ENCODE assay signal across 11 mouse cellular contexts in genomic region chr11:32551579-32552297, GRCm38 (mm10). TPM values are rescaled to one million over a fixed set of nuclear protein-coding genes. Genes with fewer than 3 reads are reported as not detected.
A peak's percentile ranks its signal among the peaks of the same experiment; 100 is the strongest.
DNase-seq lines count a peak whose midpoint lies in the region; ATAC-seq and TF ChIP-seq lines count a peak whose summit lies in the region.
"Had no signal": no experiment of that assay in that cellular context is flagged by ENCODE, and none has a peak within 500 bp of the region (broad histone marks: within the 10 kb centered on the region; RNA-seq: fewer than 3 reads in every experiment).

No protein-coding gene starts in this region.

- DNase-seq in lung, postnatal 0 days (ENCODE audit: low spot score), result no peak
- peak; percentile 72 for DNase-seq in hindbrain, postnatal 0 days (ENCODE audit: low spot score)
- peak; percentile 75 for DNase-seq in midbrain, postnatal 0 days (ENCODE audit: low spot score)
- no peak for DNase-seq in urinary bladder, postnatal 36 days (ENCODE audit: low spot score in 2 of 2)
- no peak for DNase-seq in kidney, postnatal 25 days
- DNase-seq: cerebellum, adult 2 months; layer of hippocampus, adult 9-11 months; right cerebral cortex, adult 18-20 months had no signal

- no peaks in the 10 kb centered on the region for H3K36me3 ChIP-seq in lung, embryonic 16.5 days (ENCODE audit: control insufficient read depth, insufficient read depth, low read length)
- no peaks in the 10 kb centered on the region for H3K36me3 ChIP-seq in lung, postnatal 0 days (ENCODE audit: insufficient read depth, low read length)
- H3K36me3 ChIP-seq in forebrain, embryonic 12.5 days (replicated peaks), result no peaks in the 10 kb centered on the region
- H3K36me3 ChIP-seq in hindbrain, postnatal 0 days (ENCODE audit: insufficient read depth, low read length), result no peaks in the 10 kb centered on the region
- no peaks in the 10 kb centered on the region for H3K36me3 ChIP-seq in midbrain, postnatal 0 days (ENCODE audit: insufficient read depth, low read length)
- no peaks in the 10 kb centered on the region for H3K36me3 ChIP-seq in kidney, embryonic 16.5 days (ENCODE audit: insufficient read depth, low read length)

- WGBS in lung, embryonic 16.5 days, result 59% methylated on average over 12 of the region's 12 CpGs
- WGBS in lung, postnatal 0 days, result 70% methylated on average over 12 of the region's 12 CpGs
- 57% methylated on average over 12 of the region's 12 CpGs for WGBS in forebrain, embryonic 12.5 days
- 31% methylated on average over 12 of the region's 12 CpGs for WGBS in hindbrain, postnatal 0 days
- WGBS in midbrain, postnatal 0 days, result 58% methylated on average over 12 of the region's 12 CpGs
- WGBS in kidney, embryonic 16.5 days, result 74% methylated on average over 12 of the region's 12 CpGs

- H3K4me1 ChIP-seq in lung, embryonic 16.5 days (replicated peaks; ENCODE audit: control insufficient read depth, insufficient read depth, low read length), result peaks cover 40% of the 10 kb centered on the region
- H3K4me1 ChIP-seq in lung, postnatal 0 days (ENCODE audit: insufficient read depth, low read depth, low read length), result peaks cover 19% of the 10 kb centered on the region; the same call in 1 of the 2 replicates
- H3K4me1 ChIP-seq in forebrain, embryonic 12.5 days, result peaks cover 31% of the 10 kb centered on the region
- H3K4me1 ChIP-seq in hindbrain, postnatal 0 days (ENCODE audit: insufficient read depth, low read length), result peaks cover 13% of the 10 kb centered on the region
- no peaks in the 10 kb centered on the region; the same call in 1 of the 2 replicates for H3K4me1 ChIP-seq in midbrain, postnatal 0 days (ENCODE audit: insufficient read depth, low read length)
- peaks cover 33% of the 10 kb centered on the region for H3K4me1 ChIP-seq in kidney, embryonic 16.5 days (ENCODE audit: insufficient read depth, low read length)

- H3K9me3 ChIP-seq in lung, embryonic 16.5 days (ENCODE audit: control insufficient read depth, low read length), result no peaks in the 10 kb centered on the region
- no peaks in the 10 kb centered on the region for H3K9me3 ChIP-seq in lung, postnatal 0 days (ENCODE audit: low read length)
- H3K9me3 ChIP-seq in forebrain, embryonic 12.5 days, result no peaks in the 10 kb centered on the region
- no peaks in the 10 kb centered on the region for H3K9me3 ChIP-seq in hindbrain, postnatal 0 days (ENCODE audit: low read length)
- H3K9me3 ChIP-seq in midbrain, postnatal 0 days (ENCODE audit: low read length), result no peaks in the 10 kb centered on the region
- no peaks in the 10 kb centered on the region for H3K9me3 ChIP-seq in kidney, embryonic 16.5 days (ENCODE audit: low read length)

- H3K27me3 ChIP-seq in lung, embryonic 16.5 days (ENCODE audit: control insufficient read depth, insufficient read depth, low read depth, low read length), result no peaks in the 10 kb centered on the region
- H3K27me3 ChIP-seq in lung, postnatal 0 days (replicated peaks; ENCODE audit: insufficient read depth, low read length), result no peaks in the 10 kb centered on the region
- no peaks in the 10 kb centered on the region for H3K27me3 ChIP-seq in forebrain, embryonic 12.5 days
- H3K27me3 ChIP-seq in hindbrain, postnatal 0 days (ENCODE audit: insufficient read depth, low read length), result no peaks in the 10 kb centered on the region
- H3K27me3 ChIP-seq in midbrain, postnatal 0 days (ENCODE audit: insufficient read depth, low read length), result no peaks in the 10 kb centered on the region
- H3K27me3 ChIP-seq in kidney, embryonic 16.5 days (ENCODE audit: insufficient read depth, low read length), result no peaks in the 10 kb centered on the region

- H3K4me3 ChIP-seq in lung, embryonic 16.5 days (ENCODE audit: low read length), result no peak overlapping the region
- no peak overlapping the region for H3K4me3 ChIP-seq in lung, postnatal 0 days (ENCODE audit: low read depth, low read length)
- H3K4me3 ChIP-seq in forebrain, embryonic 12.5 days (replicated peaks), result no peak overlapping the region
- H3K4me3 ChIP-seq in hindbrain, postnatal 0 days (ENCODE audit: low read length), result no peak overlapping the region
- no peak overlapping the region for H3K4me3 ChIP-seq in midbrain, postnatal 0 days (ENCODE audit: low read depth, low read length)
- H3K4me3 ChIP-seq in kidney, embryonic 16.5 days (ENCODE audit: low read length), result no peak overlapping the region

- H3K9ac ChIP-seq in lung, embryonic 16.5 days (ENCODE audit: low read length), result no peak overlapping the region
- no peak overlapping the region for H3K9ac ChIP-seq in lung, postnatal 0 days (replicated peaks; ENCODE audit: low read depth)
- no peak overlapping the region for H3K9ac ChIP-seq in forebrain, embryonic 12.5 days
- no peak overlapping the region for H3K9ac ChIP-seq in hindbrain, postnatal 0 days (replicated peaks; ENCODE audit: low read length)
- H3K9ac ChIP-seq in midbrain, postnatal 0 days (replicated peaks; ENCODE audit: low read length, poor library complexity, severe bottlenecking), result no peak overlapping the region
- H3K9ac ChIP-seq in kidney, embryonic 16.5 days (replicated peaks; ENCODE audit: low read length), result no peak overlapping the region

- no peak overlapping the region for H3K4me2 ChIP-seq in lung, embryonic 16.5 days (ENCODE audit: low read depth, low read length)
- no peak overlapping the region for H3K4me2 ChIP-seq in lung, postnatal 0 days (replicated peaks; ENCODE audit: low read depth, low read length)
- no peak overlapping the region for H3K4me2 ChIP-seq in forebrain, embryonic 12.5 days
- no peak overlapping the region for H3K4me2 ChIP-seq in hindbrain, postnatal 0 days (ENCODE audit: low read depth, low read length)
- H3K4me2 ChIP-seq in midbrain, postnatal 0 days (ENCODE audit: low read depth, low read length, poor library complexity, severe bottlenecking), result no peak overlapping the region
- H3K4me2 ChIP-seq in kidney, embryonic 16.5 days (replicated peaks; ENCODE audit: low read depth, low read length), result no peak overlapping the region

- 0 out of 2 replicates have a peak, but pooled peaks have one; percentile 21 for ATAC-seq in lung, embryonic 16.5 days (ENCODE audit: low read depth)
- ATAC-seq in lung, postnatal 0 days, result no peak
- ATAC-seq in forebrain, embryonic 12.5 days (ENCODE audit: low FRiP score), result peak; percentile 39; the same call in 1 of the 2 replicates
- peak; percentile 85 for ATAC-seq in hindbrain, postnatal 0 days
- ATAC-seq in midbrain, postnatal 0 days (ENCODE audit: low FRiP score), result peak; percentile 83
- no peak for ATAC-seq in kidney, embryonic 16.5 days (ENCODE audit: low FRiP score, low TSS enrichment)

- no peak for TF ChIP-seq CTCF in lung, postnatal 0 days (IDR thresholded peaks at IDR 0.05)
- no peak for TF ChIP-seq CTCF in hindbrain, postnatal 0 days (IDR thresholded peaks at IDR 0.05; ENCODE audit: low read depth)
- no peak for TF ChIP-seq CTCF in midbrain, postnatal 0 days (IDR thresholded peaks at IDR 0.05)

- TF ChIP-seq EP300 in lung, postnatal 0 days (IDR thresholded peaks at IDR 0.05), result no peak

- peak overlapping the region; percentile 69; the same call in 1 of the 2 replicates for H3K27ac ChIP-seq in lung, embryonic 16.5 days (ENCODE audit: low read length)
- no peak overlapping the region for H3K27ac ChIP-seq in lung, postnatal 0 days (ENCODE audit: low read length)
- H3K27ac ChIP-seq in forebrain, embryonic 12.5 days, result 0 out of 2 replicates have a peak overlapping the region, but pooled peaks have one; percentile 53
- peak overlapping the region; percentile 57; the same call in 1 of the 2 replicates for H3K27ac ChIP-seq in hindbrain, postnatal 0 days
- no peak overlapping the region for H3K27ac ChIP-seq in midbrain, postnatal 0 days (ENCODE audit: low read depth, low read length)
- H3K27ac ChIP-seq in kidney, embryonic 16.5 days (ENCODE audit: low read length), result no peak overlapping the region

RNA-seq across cellular contexts. Expression of gene Stk10, which starts 18.6 kb away (rescaled TPM):
- polyA plus RNA-seq in lung, embryonic 16.5 days (2015; fragmentation: Nextera tagmentation; extraction: Ambion mirVana), result 2.6 and 3.2 TPM in 2 replicates
- 1.9 and 2.4 TPM in 2 replicates for polyA plus RNA-seq in lung, postnatal 0 days (2015; fragmentation: Nextera tagmentation; extraction: Ambion mirVana)
- 2.3 and 2.4 TPM in 2 replicates for polyA plus RNA-seq in forebrain, embryonic 12.5 days (2016; fragmentation: Nextera tagmentation; extraction: Ambion mirVana)
- total RNA-seq in hindbrain, postnatal 0 days (2014; rRNA removed), result 4.5 and 10.8 TPM in 2 replicates
- 1.1 and 1.2 TPM in 2 replicates for polyA plus RNA-seq in hindbrain, postnatal 0 days (2015; fragmentation: Nextera tagmentation; extraction: Ambion mirVana)
- total RNA-seq in midbrain, postnatal 0 days (2014; rRNA removed), result 4.7 and 9.4 TPM in 2 replicates
- polyA plus RNA-seq in midbrain, postnatal 0 days (2015; fragmentation: Nextera tagmentation; extraction: Ambion mirVana), result 0.87 and 0.99 TPM in 2 replicates
- 5.6 and 6.5 TPM in 2 replicates for polyA plus RNA-seq in kidney, embryonic 16.5 days (2015; fragmentation: Nextera tagmentation; extraction: Ambion mirVana)

RNA-seq across cellular contexts. Expression of gene Efcab9, which starts 19.9 kb away (rescaled TPM):
- polyA plus RNA-seq in lung, embryonic 16.5 days (2015; fragmentation: Nextera tagmentation; extraction: Ambion mirVana), result 0.79 TPM in 1 of 2 replicates, not detected in the other
- polyA plus RNA-seq in lung, postnatal 0 days (2015; fragmentation: Nextera tagmentation; extraction: Ambion mirVana), result 0.18 and 0.30 TPM in 2 replicates
- 0.27 TPM in 1 of 2 replicates, not detected in the other for polyA plus RNA-seq in forebrain, embryonic 12.5 days (2016; fragmentation: Nextera tagmentation; extraction: Ambion mirVana)
- total RNA-seq in hindbrain, postnatal 0 days (2014; rRNA removed), result not detected in 2 replicates
- 0.38 TPM in 1 of 2 replicates, not detected in the other for polyA plus RNA-seq in hindbrain, postnatal 0 days (2015; fragmentation: Nextera tagmentation; extraction: Ambion mirVana)
- total RNA-seq in midbrain, postnatal 0 days (2014; rRNA removed), result not detected in 2 replicates
- polyA plus RNA-seq in midbrain, postnatal 0 days (2015; fragmentation: Nextera tagmentation; extraction: Ambion mirVana), result not detected in 2 replicates
- polyA plus RNA-seq in kidney, embryonic 16.5 days (2015; fragmentation: Nextera tagmentation; extraction: Ambion mirVana), result 0.47 and 0.68 TPM in 2 replicates

Comparison
In these comparisons a context has a peak if more than half of its experiments do, and no peak if none do; other contexts are left out.
1. ATAC-seq: peak in lung, embryonic 16.5 days (single experiment), forebrain, embryonic 12.5 days (single experiment), hindbrain, postnatal 0 days (single experiment) and midbrain, postnatal 0 days (single experiment); none in lung, postnatal 0 days (single experiment) and kidney, embryonic 16.5 days (single experiment).
2. H3K27ac ChIP-seq: peak in lung, embryonic 16.5 days (single experiment), forebrain, embryonic 12.5 days (single experiment) and hindbrain, postnatal 0 days (single experiment); none in lung, postnatal 0 days (single experiment), midbrain, postnatal 0 days (single experiment) and kidney, embryonic 16.5 days (single experiment).
3. DNase-seq: peak in hindbrain, postnatal 0 days (single experiment) and midbrain, postnatal 0 days (single experiment); none in lung, postnatal 0 days (single experiment), urinary bladder, postnatal 36 days (0 of 2) and kidney, postnatal 25 days (0 of 2).